Mouse (Mus musculus): ENCODE measurements around the gene Tmem121b. TPM values are rescaled to one million over a fixed set of nuclear protein-coding genes. Genes with fewer than 3 reads are reported as not detected.
A peak's percentile ranks its signal among the peaks of the same experiment; 100 is the strongest.

Gene Tmem121b
- polyA plus RNA-seq, 1 experiment from 2014 or later = 3.5 TPM

GRCm38 (mm10) chr6:120517311-120517710 lies 23.7 kb upstream of the Tmem121b start:
- WGBS = 96% methylated on average over 5 of the region's 5 CpGs
- H3K4me1 ChIP-seq = no peaks in the 10 kb centered on the region
- no peak overlapping the region for H3K4me3 ChIP-seq
- H3K9me3 ChIP-seq = no peaks in the 10 kb centered on the region
- no peak overlapping the region for H3K9ac ChIP-seq (replicated peaks)
- no peak overlapping the region for H3K27ac ChIP-seq (replicated peaks)
- H3K36me3 ChIP-seq = peaks cover 12% of the 10 kb centered on the region
- no peak for ATAC-seq (replicated peaks)
- no peaks in the 10 kb centered on the region for H3K27me3 ChIP-seq
- H3K4me2 ChIP-seq (replicated peaks) = no peak overlapping the region

DNA sequence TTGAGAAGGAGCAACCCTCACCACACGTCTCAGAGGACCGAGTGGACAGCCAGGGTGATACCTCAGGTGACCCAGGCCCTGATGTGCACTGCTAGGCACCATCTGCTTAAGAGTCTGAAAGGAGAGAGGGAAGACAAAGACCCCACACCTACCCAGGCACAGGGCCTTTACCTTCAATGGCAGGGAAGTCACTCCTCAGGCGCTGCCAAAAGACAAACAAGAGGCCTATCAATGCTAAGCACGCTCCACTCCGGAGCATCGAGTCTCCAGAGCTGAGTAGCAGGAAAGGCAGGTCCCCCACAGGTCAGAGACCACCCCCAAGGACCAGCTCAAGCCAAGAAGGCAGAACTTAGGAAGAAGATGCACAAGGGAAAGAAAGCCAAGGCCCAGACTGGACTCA lies 23.3 kb upstream of the Tmem121b start:
- H3K4me3 ChIP-seq = no peak overlapping the region
- H3K27me3 ChIP-seq = no peaks in the 10 kb centered on the region
- no peaks in the 10 kb centered on the region for H3K9me3 ChIP-seq
- no peak overlapping the region for H3K27ac ChIP-seq (replicated peaks)
- no peak overlapping the region for H3K4me2 ChIP-seq (replicated peaks)
- no peaks in the 10 kb centered on the region for H3K4me1 ChIP-seq
- ATAC-seq (replicated peaks) = no peak
- peaks cover 12% of the 10 kb centered on the region for H3K36me3 ChIP-seq
- WGBS = 87% methylated on average over 6 of the region's 6 CpGs
- H3K9ac ChIP-seq (replicated peaks) = no peak overlapping the region

DNA sequence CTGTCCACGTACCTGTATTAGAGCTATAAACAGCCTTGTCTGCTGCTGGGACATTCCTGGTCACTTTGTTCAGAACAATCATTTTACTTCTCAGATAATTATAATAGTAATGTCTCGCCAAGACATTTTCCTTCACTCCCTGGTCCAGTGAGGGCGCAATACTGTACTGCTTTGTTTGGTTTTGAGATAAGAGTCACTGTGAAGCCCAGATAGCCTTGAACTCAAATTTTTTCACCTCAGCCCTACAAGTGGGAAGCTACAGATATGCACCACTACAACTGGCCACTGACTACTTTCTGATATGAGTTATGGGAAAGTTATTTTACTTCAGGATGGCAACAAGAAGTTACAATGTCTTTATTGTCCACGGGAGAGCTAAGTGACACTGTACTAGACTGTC lies 22.8 kb upstream of the Tmem121b start:
- no peak overlapping the region for H3K4me3 ChIP-seq
- H3K27ac ChIP-seq (replicated peaks) = no peak overlapping the region
- H3K9me3 ChIP-seq = no peaks in the 10 kb centered on the region
- H3K27me3 ChIP-seq = no peaks in the 10 kb centered on the region
- H3K4me1 ChIP-seq = no peaks in the 10 kb centered on the region
- peaks cover 13% of the 10 kb centered on the region; the same call in 1 of the 2 replicates for H3K36me3 ChIP-seq
- no peak overlapping the region for H3K9ac ChIP-seq (replicated peaks)
- no peak for ATAC-seq (replicated peaks)
- H3K4me2 ChIP-seq (replicated peaks) = no peak overlapping the region
- WGBS = 98% methylated on average over 4 of the region's 4 CpGs

- peaks cover 17% of the 10 kb centered on the region; the same call in 1 of the 2 replicates for H3K36me3 ChIP-seq
- no peaks in the 10 kb centered on the region for H3K9me3 ChIP-seq
- no peak for ATAC-seq (replicated peaks)
- H3K4me3 ChIP-seq = no peak overlapping the region
- no peak overlapping the region for H3K9ac ChIP-seq (replicated peaks)
- no peak overlapping the region for H3K4me2 ChIP-seq (replicated peaks)
- 95% methylated on average over 6 of the region's 6 CpGs for WGBS
- H3K4me1 ChIP-seq = no peaks in the 10 kb centered on the region
- H3K27ac ChIP-seq (replicated peaks) = no peak overlapping the region
- H3K27me3 ChIP-seq = no peaks in the 10 kb centered on the region
Observed at GRCm38 (mm10) chr6:120511212-120511611, 17.6 kb upstream of the Tmem121b start.

GRCm38 (mm10) chr6:120510425-120510824 lies 16.8 kb upstream of the Tmem121b start:
- ATAC-seq (replicated peaks) = no peak
- no peaks in the 10 kb centered on the region for H3K9me3 ChIP-seq
- H3K36me3 ChIP-seq = peaks cover 17% of the 10 kb centered on the region; the same call in 1 of the 2 replicates
- no peak overlapping the region for H3K4me2 ChIP-seq (replicated peaks)
- H3K4me3 ChIP-seq = no peak overlapping the region
- H3K27ac ChIP-seq (replicated peaks) = no peak overlapping the region
- no peak overlapping the region for H3K9ac ChIP-seq (replicated peaks)
- no peaks in the 10 kb centered on the region for H3K4me1 ChIP-seq
- WGBS = 91% methylated on average over 8 of the region's 8 CpGs
- H3K27me3 ChIP-seq = no peaks in the 10 kb centered on the region

- H3K9me3 ChIP-seq = no peaks in the 10 kb centered on the region
- no peaks in the 10 kb centered on the region for H3K4me1 ChIP-seq
- no peak overlapping the region for H3K4me2 ChIP-seq (replicated peaks)
- ATAC-seq (replicated peaks) = no peak
- H3K27ac ChIP-seq (replicated peaks) = no peak overlapping the region
- WGBS = 90% methylated on average over 7 of the region's 7 CpGs
- no peak overlapping the region for H3K4me3 ChIP-seq
- peaks cover 17% of the 10 kb centered on the region; the same call in 1 of the 2 replicates for H3K36me3 ChIP-seq
- H3K27me3 ChIP-seq = no peaks in the 10 kb centered on the region
- H3K9ac ChIP-seq (replicated peaks) = no peak overlapping the region
Observed at GRCm38 (mm10) chr6:120509975-120510374, 16.4 kb upstream of the Tmem121b start.

- ATAC-seq (replicated peaks) = no peak
- H3K4me3 ChIP-seq = no peak overlapping the region
- WGBS = 87% methylated on average over 4 of the region's 4 CpGs
- no peaks in the 10 kb centered on the region for H3K27me3 ChIP-seq
- H3K36me3 ChIP-seq = peaks cover 14% of the 10 kb centered on the region; the same call in 1 of the 2 replicates
- no peak overlapping the region for H3K27ac ChIP-seq (replicated peaks)
- H3K9me3 ChIP-seq = no peaks in the 10 kb centered on the region
- H3K4me2 ChIP-seq (replicated peaks) = no peak overlapping the region
- no peak overlapping the region for H3K9ac ChIP-seq (replicated peaks)
- no peaks in the 10 kb centered on the region for H3K4me1 ChIP-seq
Observed at GRCm38 (mm10) chr6:120508645-120509044, 15.0 kb upstream of the Tmem121b start.

GRCm38 (mm10) chr6:120505531-120505930 lies 11.9 kb upstream of the Tmem121b start:
- Histone ChIP-seq H3K4me1 (no peaks in the 10 kb centered on the region), H3K4me2 (replicated peaks) (no peak overlapping the region), H3K9me3 (0 out of 2 replicates have a peak, but pooled peaks cover 2% of the 10 kb centered on the region), H3K27me3 (no peaks in the 10 kb centered on the region), H3K36me3 (peaks cover 9% of the 10 kb centered on the region; the same call in 1 of the 2 replicates), H3K9ac (replicated peaks) (no peak overlapping the region), H3K4me3 (no peak overlapping the region), H3K27ac (replicated peaks) (no peak overlapping the region)
- ATAC-seq (replicated peaks) = no peak
- WGBS = 30% methylated on average over 4 of the region's 4 CpGs

DNA sequence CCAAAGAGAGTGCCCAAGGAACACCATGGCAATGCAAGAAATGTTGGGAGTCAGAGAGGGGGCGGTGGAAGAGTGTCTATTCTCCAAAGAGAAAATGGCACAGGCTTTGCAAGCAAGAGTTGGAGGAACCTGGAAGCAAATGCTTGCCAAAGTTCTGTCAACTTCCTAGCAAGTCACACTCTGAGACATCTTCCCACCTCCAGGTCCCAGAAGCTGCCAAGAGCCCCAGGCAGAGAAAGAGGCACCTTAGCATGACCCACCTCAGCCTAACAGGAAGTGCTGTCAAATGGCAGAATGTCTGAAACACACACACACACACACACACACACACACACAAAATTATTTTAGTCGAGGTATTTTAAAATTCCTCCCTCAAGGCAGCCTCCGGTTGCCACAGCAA lies 10.4 kb upstream of the Tmem121b start:
- Histone ChIP-seq H3K27me3 (no peaks in the 10 kb centered on the region), H3K27ac (replicated peaks) (no peak overlapping the region), H3K4me2 (replicated peaks) (no peak overlapping the region), H3K9ac (replicated peaks) (no peak overlapping the region), H3K9me3 (0 out of 2 replicates have a peak, but pooled peaks cover 5% of the 10 kb centered on the region), H3K36me3 (no peaks in the 10 kb centered on the region), H3K4me3 (no peak overlapping the region), H3K4me1 (no peaks in the 10 kb centered on the region)
- 64% methylated on average over 3 of the region's 3 CpGs for WGBS
- ATAC-seq (replicated peaks) = no peak

DNA sequence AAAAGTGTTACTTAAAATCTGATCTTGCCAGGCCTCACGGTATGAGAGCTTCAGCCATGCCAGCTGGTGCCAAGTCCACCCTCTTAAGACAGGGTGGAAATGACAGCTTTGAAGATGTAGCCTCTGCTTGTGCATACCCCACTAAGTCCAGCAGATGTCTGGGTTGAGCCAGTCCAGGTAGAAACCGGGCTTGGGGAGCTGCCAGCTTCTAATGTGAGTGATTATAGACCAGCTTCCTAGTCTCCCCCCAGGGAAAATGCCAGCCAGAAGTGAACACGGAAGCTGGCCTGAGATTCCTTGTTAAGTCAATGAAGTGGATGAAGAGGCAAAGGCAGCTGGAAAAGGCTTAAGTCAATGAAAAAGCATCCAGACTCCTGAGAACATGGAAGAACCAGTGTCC lies 2.9 kb upstream of the Tmem121b start:
- no peaks in the 10 kb centered on the region for H3K27me3 ChIP-seq

GRCm38 (mm10) chr6:120492499-120493373 lies 871 bp downstream of the Tmem121b start:
- H3K4me3 ChIP-seq = peak overlapping the region; percentile 67
- peak overlapping the region; percentile 57 for H3K4me2 ChIP-seq (replicated peaks)
- no peaks in the 10 kb centered on the region for H3K27me3 ChIP-seq
- no peaks in the 10 kb centered on the region for H3K36me3 ChIP-seq
- WGBS = under 1% methylated on average over 94 of the region's 95 CpGs
- H3K4me1 ChIP-seq = peaks cover 46% of the 10 kb centered on the region
- ATAC-seq (replicated peaks) = peak; percentile 15; the same call in 1 of the 2 replicates
- H3K9ac ChIP-seq (replicated peaks) = peak overlapping the region; percentile 72
- H3K27ac ChIP-seq (replicated peaks) = peak overlapping the region; percentile 92
- H3K9me3 ChIP-seq = no peaks in the 10 kb centered on the region

More for the DNA sequence above, 2.9 kb upstream of the Tmem121b start:
- Histone ChIP-seq H3K4me1 (peaks cover 23% of the 10 kb centered on the region), H3K4me2 (replicated peaks) (no peak overlapping the region), H3K9ac (replicated peaks) (no peak overlapping the region), H3K4me3 (no peak overlapping the region), H3K36me3 (no peaks in the 10 kb centered on the region), H3K27ac (replicated peaks) (no peak overlapping the region), H3K9me3 (0 out of 2 replicates have a peak, but pooled peaks cover 5% of the 10 kb centered on the region)
- WGBS = 50% methylated on average over 3 of the region's 3 CpGs
- ATAC-seq (replicated peaks) = no peak

- no peak for ATAC-seq (replicated peaks)
- Histone ChIP-seq H3K27ac (replicated peaks) (no peak overlapping the region), H3K36me3 (no peaks in the 10 kb centered on the region), H3K9ac (replicated peaks) (peak overlapping the region; percentile 72), H3K4me3 (peak overlapping the region; percentile 67), H3K4me1 (peaks cover 46% of the 10 kb centered on the region), H3K4me2 (replicated peaks) (peak overlapping the region; percentile 57), H3K9me3 (no peaks in the 10 kb centered on the region), H3K27me3 (no peaks in the 10 kb centered on the region)
- 9% methylated on average over 22 of the region's 22 CpGs for WGBS
Observed at GRCm38 (mm10) chr6:120491862-120492498, 1.6 kb downstream of the Tmem121b start.

Measured in forebrain, embryonic 15.5 days (tissue).